Comparison of ENCODE assay signal across 10 mouse cellular contexts in the genomic region with DNA sequence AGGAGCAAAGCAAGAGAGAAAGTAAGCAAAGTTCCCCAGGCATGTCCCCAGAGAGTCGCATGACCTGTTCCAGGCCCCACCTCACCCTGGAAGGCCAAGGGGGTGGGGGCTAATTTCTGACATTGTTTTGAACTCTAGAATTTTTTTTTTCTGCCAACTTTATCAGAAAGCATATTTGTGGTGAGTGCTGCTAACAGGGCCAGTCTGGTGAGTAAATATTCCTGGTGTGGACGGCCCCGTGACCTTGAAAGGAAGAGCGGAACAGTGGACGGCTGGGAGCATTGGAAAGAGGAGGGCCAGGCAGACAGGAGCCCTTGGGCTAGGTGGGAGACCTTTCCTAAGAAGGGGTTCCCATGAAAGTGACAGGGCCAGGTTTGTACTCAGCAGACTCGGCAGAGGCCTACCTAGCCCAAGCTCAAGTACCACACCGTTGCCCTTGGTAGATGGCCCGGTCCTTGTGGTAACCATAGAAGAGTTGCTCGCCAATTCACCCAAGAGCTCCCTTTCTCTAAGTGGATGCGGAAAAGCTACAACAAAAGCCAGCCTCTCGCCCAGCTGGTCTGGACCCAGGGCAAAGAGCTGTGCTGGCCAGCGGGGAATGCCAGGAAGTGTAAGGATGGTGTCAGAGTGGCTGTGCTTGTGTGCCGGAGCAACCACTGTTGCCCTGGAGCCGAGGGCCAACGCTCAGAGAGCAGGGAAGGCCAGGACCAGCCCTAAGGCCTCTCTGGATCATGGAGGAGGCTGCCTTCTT.
DNase-seq lines count a peak whose midpoint lies in the region; ATAC-seq and TF ChIP-seq lines count a peak whose summit lies in the region.
"Had no signal": no experiment of that assay in that cellular context is flagged by ENCODE, and none has a peak within 500 bp of the region (broad histone marks: within the 10 kb centered on the region; RNA-seq: fewer than 3 reads in every experiment).

No protein-coding gene starts in this region.

- TF ChIP-seq EP300 in heart, postnatal 0 days (IDR thresholded peaks at IDR 0.05; ENCODE audit: low read depth): no peak

- 54% methylated on average over 15 of the region's 15 CpGs for WGBS in heart, embryonic 13.5 days
- WGBS in heart, postnatal 0 days: 45% methylated on average over 15 of the region's 15 CpGs
- WGBS in lung, embryonic 15.5 days: 71% methylated on average over 15 of the region's 15 CpGs

- no peak for DNase-seq in heart, adult 8-10 months (ENCODE audit: low spot score)
- DNase-seq in 3T3-L1 (ENCODE audit: low read depth, low spot score): peak; percentile 5
- peak; percentile 63 for DNase-seq in heart, postnatal 0 days (ENCODE audit: low spot score)
- no peak for DNase-seq in gastrocnemius, postnatal 10 days
- DNase-seq in left cerebral cortex, postnatal 36 days (ENCODE audit: low spot score in 2 of 2): no peak
- DNase-seq in left cerebral cortex, postnatal 4 days: no peak
- DNase-seq: cerebellum, postnatal 25 days had no signal

- H3K36me3 ChIP-seq in heart, embryonic 13.5 days: 0 out of 2 replicates have a peak, but pooled peaks cover 7% of the 10 kb centered on the region
- H3K36me3 ChIP-seq in heart, postnatal 0 days (replicated peaks; ENCODE audit: control insufficient read depth, insufficient read depth, low read length): no peaks in the 10 kb centered on the region; the same call in 1 of the 2 replicates
- no peaks in the 10 kb centered on the region for H3K36me3 ChIP-seq in lung, embryonic 15.5 days

- ATAC-seq in heart, embryonic 13.5 days (ENCODE audit: extremely low read depth, insufficient number of reproducible peaks, low FRiP score, low TSS enrichment): no peak
- ATAC-seq in heart, postnatal 0 days (ENCODE audit: insufficient read depth, low read depth): peak; percentile 38
- ATAC-seq in lung, embryonic 15.5 days (ENCODE audit: borderline replicate concordance, extremely low read depth, low FRiP score, low TSS enrichment): no peak

- H3K27me3 ChIP-seq in heart, embryonic 13.5 days (replicated peaks): 0 out of 2 replicates have a peak, but pooled peaks cover 4% of the 10 kb centered on the region
- no peaks in the 10 kb centered on the region for H3K27me3 ChIP-seq in heart, postnatal 0 days (ENCODE audit: control insufficient read depth, insufficient read depth, low read length)
- no peaks in the 10 kb centered on the region for H3K27me3 ChIP-seq in lung, embryonic 15.5 days

- H3K4me2 ChIP-seq in heart, embryonic 13.5 days: peak overlapping the region; percentile 21; the same call in 1 of the 2 replicates
- H3K4me2 ChIP-seq in heart, postnatal 0 days (ENCODE audit: low read depth, low read length): no peak overlapping the region
- H3K4me2 ChIP-seq in lung, embryonic 15.5 days: no peak overlapping the region

- H3K9me3 ChIP-seq in heart, embryonic 13.5 days: no peaks in the 10 kb centered on the region
- no peaks in the 10 kb centered on the region for H3K9me3 ChIP-seq in heart, postnatal 0 days (replicated peaks; ENCODE audit: control insufficient read depth, low read length)
- H3K9me3 ChIP-seq in lung, embryonic 15.5 days: no peaks in the 10 kb centered on the region

- H3K9ac ChIP-seq in heart, embryonic 13.5 days: peak overlapping the region; percentile 76
- H3K9ac ChIP-seq in heart, postnatal 0 days (replicated peaks; ENCODE audit: low read depth, low read length): 0 out of 2 replicates have a peak overlapping the region, but pooled peaks have one; percentile 11
- no peak overlapping the region for H3K9ac ChIP-seq in lung, embryonic 15.5 days

- no peak overlapping the region for H3K4me3 ChIP-seq in heart, embryonic 13.5 days
- H3K4me3 ChIP-seq in heart, postnatal 0 days (ENCODE audit: low read depth, low read length): no peak overlapping the region
- no peak overlapping the region for H3K4me3 ChIP-seq in lung, embryonic 15.5 days
- H3K4me3 ChIP-seq: erythroblast, embryonic 14.5 days had no signal

- no peak for TF ChIP-seq CTCF in heart, postnatal 0 days (IDR thresholded peaks at IDR 0.05; ENCODE audit: low read depth)

- H3K27ac ChIP-seq in heart, embryonic 13.5 days (replicated peaks): peak overlapping the region; percentile 91
- H3K27ac ChIP-seq in heart, postnatal 0 days (ENCODE audit: low read depth): peak overlapping the region; percentile 86
- H3K27ac ChIP-seq in lung, embryonic 15.5 days: peak overlapping the region; percentile 50

- intact Hi-C loops in left cerebral cortex, postnatal 36 days (cut with DNase I): no loop called here
- intact Hi-C loops in left cerebral cortex, postnatal 4 days (cut with DNase I): no loop called here

- H3K4me1 ChIP-seq in heart, embryonic 13.5 days: peaks cover 99% of the 10 kb centered on the region
- peaks cover 60% of the 10 kb centered on the region for H3K4me1 ChIP-seq in heart, postnatal 0 days (ENCODE audit: control insufficient read depth, insufficient read depth)
- peaks cover 29% of the 10 kb centered on the region for H3K4me1 ChIP-seq in lung, embryonic 15.5 days

Comparison
In these comparisons a context has a peak if more than half of its experiments do, and no peak if none do; other contexts are left out.
1. DNase-seq: peak in 3T3-L1 (single experiment) and heart, postnatal 0 days (single experiment); none in heart, adult 8-10 months (single experiment), gastrocnemius, postnatal 10 days (single experiment), left cerebral cortex, postnatal 36 days (0 of 2) and left cerebral cortex, postnatal 4 days (single experiment).
2. Peak in every context shown above with its lines, with median percentiles within 50 percentile points of each other: H3K27ac ChIP-seq.